Mouse (Mus musculus) thymus, postnatal 4 days (tissue): Measurements from ENCODE around the gene Lsm6.

Experiments used
- DNase-seq: peaks from one replicate; pipeline ENCODE4 v3.0.0; 2021

Lsm6 gene

DNA sequence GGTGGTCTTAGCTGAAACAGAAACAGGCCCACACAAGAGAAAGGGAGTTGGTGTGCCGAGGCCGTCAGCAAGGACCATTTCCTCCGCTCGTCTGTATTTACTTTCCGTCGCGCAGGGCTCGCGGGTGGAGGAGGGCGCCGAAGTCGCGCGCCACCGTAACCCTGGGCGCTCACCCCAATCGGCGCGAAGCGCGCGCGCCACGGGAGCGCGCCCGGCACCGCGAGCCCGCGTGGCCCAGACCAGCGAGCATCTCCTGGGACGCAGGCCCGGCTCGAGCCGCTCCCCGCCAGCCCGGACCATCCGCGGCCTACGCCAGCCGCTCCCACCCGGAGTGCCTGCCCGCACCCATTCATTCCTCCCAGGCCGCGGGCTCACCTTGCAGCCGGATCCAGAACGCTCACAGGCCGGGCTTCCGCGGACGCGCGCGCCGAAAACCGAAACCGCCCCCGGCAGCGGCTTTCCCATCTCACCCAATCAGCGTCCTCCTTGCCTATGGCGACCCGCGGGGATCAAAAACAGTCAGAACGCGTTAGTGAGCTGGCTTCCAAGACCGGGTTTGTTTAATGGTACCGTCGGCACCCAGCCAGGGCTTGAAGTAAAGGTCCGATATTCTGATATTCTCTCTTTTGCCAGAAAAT, at the start of gene Lsm6:
Gene Lsm6 (minus strand): TSS at position 468 of the 638 bp plus-strand sequence.
- DNase-seq: peak; percentile 99

DNA sequence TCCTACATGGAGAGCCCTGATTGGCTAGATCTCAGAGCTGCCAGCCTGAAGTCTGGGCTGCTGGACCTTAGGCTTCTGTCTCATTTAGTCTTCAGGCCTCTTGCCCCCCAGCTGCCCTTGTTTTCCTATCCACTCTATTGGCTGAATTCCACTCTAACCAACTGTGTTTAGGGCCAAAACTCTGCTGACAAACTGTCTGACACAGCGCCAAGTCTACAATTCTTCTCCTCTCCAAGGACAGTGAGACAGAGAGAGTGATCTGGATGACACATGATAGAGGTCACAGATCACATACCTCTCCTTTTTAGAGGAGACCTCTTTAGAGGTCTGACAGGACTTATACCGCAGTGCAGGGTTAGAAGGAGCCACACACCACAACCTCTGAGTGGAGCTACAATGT, 46.1 kb upstream of the Lsm6 start:
- DNase-seq: no peak

GRCm38 (mm10) chr8:78863001-78863400, 42.1 kb upstream of the Lsm6 start:
- DNase-seq: no peak

DNA sequence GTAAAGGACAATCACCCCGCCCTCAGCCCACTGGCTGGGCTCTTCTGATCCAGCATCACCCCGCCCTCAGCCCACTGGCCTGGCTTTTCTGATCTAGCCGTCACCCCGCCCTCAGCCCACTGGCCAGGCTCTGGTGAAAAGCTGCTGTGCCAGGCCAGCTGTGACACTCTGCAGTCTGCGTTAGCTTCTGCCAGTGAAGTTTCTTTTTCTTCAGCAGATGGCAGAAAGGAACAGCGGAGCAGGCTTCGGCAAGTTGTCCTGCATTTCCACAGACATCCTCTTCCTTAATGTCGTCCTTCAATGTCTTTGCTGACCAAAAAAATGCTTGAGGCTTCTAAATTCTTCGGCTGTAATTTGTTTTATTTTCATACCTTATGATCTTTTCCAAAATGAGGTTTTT, 41.1 kb upstream of the Lsm6 start:
- DNase-seq: no peak

DNA sequence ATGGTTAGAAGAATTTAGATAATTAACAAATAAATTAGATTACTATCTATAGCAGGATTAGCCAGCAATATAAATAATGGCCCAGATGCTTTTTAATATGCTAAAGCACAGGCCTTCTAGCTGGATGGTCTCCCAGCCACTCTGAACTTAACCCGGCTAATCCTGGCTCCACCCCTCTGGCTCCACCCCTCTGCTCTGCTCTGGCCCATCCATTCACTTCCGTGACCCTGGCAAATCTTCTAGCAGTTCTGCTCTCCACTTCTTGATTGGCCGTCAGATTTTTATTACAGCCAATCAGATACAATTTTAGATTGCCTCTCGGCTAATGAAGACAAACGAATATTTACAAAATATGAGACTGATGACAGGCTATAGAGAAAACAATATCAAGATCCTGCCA, 39.8 kb upstream of the Lsm6 start:
- DNase-seq: no peak

DNA sequence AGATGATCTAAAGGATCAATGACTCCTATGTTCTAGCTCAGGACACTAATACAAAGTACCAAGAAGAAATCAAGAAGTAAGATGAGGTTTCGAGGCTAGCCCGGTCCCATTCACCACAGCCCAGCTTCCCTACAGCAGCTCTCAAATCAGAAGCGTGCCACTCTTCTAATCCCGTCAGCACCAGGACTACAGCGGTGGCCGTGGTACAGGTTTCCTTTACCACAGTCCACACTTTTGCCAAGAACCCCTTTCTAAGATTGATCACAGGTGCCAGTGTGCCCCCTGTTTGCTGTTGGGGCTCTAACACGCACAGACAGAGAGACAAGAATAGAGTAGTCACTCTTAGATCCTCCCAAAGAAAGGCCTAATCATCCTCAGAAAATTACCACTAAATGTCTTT, 36.5 kb upstream of the Lsm6 start:
- DNase-seq: no peak

DNA sequence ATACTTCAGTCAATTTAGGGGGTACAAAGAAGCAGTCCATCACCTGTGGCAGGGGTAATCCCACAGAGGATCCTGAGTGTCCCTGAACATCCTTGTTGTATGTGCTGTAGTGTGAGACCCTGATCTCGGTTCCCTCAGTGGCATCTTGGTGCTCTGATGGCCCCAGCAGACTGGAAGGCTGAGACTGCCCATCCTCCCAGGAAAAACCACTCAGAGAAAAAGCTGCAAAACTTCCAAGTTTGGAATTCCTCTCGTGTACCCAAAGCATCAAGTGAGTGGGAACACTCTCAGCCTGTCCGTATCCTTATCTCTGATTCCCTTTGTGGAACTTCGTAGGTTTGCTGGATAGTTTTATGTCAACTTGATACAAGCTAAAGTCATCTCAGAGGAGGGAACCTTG, 31.3 kb upstream of the Lsm6 start:
- no peak for DNase-seq

DNA sequence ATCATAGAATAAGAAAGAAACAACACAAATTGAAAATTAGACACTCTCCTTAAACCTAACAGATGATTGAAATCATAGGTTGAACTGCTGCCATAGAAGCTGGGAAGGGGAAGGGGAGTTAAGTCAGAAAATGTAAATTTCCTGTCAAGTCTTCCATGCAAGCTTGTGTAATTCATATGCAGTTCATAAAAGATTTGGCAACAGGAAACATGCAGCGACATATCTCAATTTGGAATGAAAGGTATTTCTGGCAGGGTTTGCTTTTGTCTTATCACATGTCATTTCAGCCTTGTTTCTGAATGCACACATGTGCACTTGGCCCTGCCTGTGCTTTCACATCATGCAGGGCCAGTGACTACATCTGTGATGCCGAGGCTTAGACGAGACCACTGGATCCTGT, 26.3 kb upstream of the Lsm6 start:
- no peak for DNase-seq

GRCm38 (mm10) chr8:78844559-78844958, 23.6 kb upstream of the Lsm6 start:
- DNase-seq: no peak

GRCm38 (mm10) chr8:78838656-78839413, 17.9 kb upstream of the Lsm6 start:
- DNase-seq: no peak

- no peak for DNase-seq
Observed at GRCm38 (mm10) chr8:78836091-78836490, 15.2 kb upstream of the Lsm6 start.

GRCm38 (mm10) chr8:78828414-78828813, 7.5 kb upstream of the Lsm6 start:
- DNase-seq: no peak

GRCm38 (mm10) chr8:78824515-78824914, 3.6 kb upstream of the Lsm6 start:
- DNase-seq: no peak

- DNase-seq: peak; percentile 18
Observed at GRCm38 (mm10) chr8:78819973-78820372, 967 bp downstream of the Lsm6 start.

DNA sequence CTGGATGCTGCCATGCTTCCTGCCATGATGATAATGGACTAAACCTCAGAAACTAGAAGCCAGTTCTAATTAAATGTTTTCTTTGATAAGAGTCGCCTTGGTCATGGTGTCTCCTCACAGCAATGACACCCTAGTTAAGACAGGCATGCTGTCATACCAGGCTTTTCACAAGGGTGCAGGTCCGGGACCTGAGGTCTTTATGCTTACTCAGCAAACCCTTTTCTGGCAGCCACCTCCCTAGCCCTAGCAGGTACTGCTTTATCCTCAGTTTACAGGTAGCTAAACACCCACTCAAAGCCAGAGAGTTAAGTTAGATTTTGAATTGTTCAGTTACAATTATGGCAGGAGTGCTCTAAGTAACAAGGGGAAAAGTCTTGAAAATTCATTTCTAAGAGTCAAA, 6.2 kb downstream of the Lsm6 start:
- DNase-seq: no peak

DNA sequence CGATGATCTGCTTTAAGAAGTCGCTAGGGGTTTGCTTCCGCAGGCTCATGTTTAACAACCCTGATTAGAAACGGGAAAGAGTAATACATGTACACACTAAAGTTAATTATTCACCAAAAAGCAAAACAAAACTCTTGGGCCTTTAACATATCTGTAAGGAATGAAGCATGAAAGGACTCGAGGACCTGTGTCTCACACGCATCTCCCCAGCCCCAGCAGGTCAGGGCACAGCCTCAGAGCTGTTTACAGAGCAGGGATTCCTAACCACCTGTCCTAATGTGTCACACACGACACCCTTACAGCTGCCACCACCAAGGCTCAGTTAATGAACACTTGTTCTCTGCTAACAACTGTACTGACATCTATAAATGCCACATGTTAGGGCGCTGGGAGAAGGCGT, 7.9 kb downstream of the Lsm6 start:
- no peak for DNase-seq

- no peak for DNase-seq
Observed at GRCm38 (mm10) chr8:78812446-78812845, 8.5 kb downstream of the Lsm6 start.

- no peak for DNase-seq
Observed at GRCm38 (mm10) chr8:78811748-78812147, 9.2 kb downstream of the Lsm6 start.

GRCm38 (mm10) chr8:78810207-78810675, 10.7 kb downstream of the Lsm6 start:
- no peak for DNase-seq

- DNase-seq: no peak
Observed at GRCm38 (mm10) chr8:78809454-78810206, 11.3 kb downstream of the Lsm6 start.

- DNase-seq: no peak
Observed at GRCm38 (mm10) chr8:78808888-78809287, 12.1 kb downstream of the Lsm6 start.

GRCm38 (mm10) chr8:78808439-78808838, 12.5 kb downstream of the Lsm6 start:
- no peak for DNase-seq

DNA sequence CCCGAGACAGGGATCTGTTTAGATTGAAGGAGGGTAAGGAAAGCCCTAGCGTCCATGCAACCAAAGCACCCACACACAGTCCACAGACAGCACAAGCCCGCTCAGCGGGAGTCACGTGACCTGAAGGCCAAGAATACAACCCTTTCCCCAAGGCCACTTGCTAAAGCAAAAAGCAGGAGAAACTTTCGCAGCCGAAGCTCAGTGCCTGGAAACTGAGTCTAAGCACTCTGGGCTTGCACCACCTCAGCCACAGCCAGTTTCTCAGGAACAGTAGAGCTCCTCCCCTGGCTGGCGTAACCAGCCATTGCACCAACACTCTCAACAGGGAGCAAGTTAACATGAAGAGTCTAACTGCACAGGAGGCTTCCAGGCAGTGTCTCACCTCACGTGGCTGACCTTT, 13.7 kb downstream of the Lsm6 start:
- DNase-seq: no peak

GRCm38 (mm10) chr8:78806006-78806405, 14.9 kb downstream of the Lsm6 start:
- no peak for DNase-seq
